Mouse (Mus musculus): ENCODE measurements around the gene March5. TPM values are rescaled to one million over a fixed set of nuclear protein-coding genes. Genes with fewer than 3 reads are reported as not detected.

March5 gene
- polyA plus RNA-seq, 1 experiment from 2014 or later: 175 TPM

DNA sequence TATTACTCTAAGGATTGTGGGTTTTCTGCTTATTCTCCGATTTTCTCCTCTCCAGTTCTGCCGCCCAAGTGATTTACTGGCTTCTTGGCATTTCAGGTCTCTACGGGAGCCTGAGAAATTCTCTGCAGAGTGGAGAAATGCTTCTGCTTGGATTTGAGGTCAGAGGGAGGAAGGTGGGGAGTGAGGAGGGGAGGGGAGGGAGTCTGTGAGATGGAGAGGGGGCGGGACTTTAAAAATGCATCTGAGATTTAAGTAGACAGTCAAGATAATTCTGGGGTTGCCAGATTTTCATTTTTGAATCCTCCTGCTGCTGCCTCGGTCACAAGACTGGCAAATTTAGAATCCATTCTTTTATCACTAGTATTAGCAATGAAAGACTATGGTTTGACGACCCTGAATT is 31.4 kb upstream of the March5 start:
- no peak overlapping the region for H3K4me3 ChIP-seq (ENCODE audit: low read depth, low read length)
- peaks cover 20% of the 10 kb centered on the region for H3K27me3 ChIP-seq (ENCODE audit: control insufficient read depth, insufficient read depth, low read length)
- WGBS: 10% methylated on average over 6 of the region's 6 CpGs
- H3K9ac ChIP-seq (replicated peaks; ENCODE audit: low read length): no peak overlapping the region
- DNase-seq (ENCODE audit: low spot score): no peak
- no peaks in the 10 kb centered on the region for H3K9me3 ChIP-seq (replicated peaks; ENCODE audit: control insufficient read depth, low read length)
- no peaks in the 10 kb centered on the region for H3K4me1 ChIP-seq (ENCODE audit: control insufficient read depth, insufficient read depth, low read length)
- no peak overlapping the region for H3K27ac ChIP-seq (replicated peaks; ENCODE audit: low read depth, low read length)
- no peak overlapping the region for H3K4me2 ChIP-seq (ENCODE audit: low read depth, low read length)
- no peaks in the 10 kb centered on the region for H3K36me3 ChIP-seq (replicated peaks; ENCODE audit: control insufficient read depth, insufficient read depth, low read depth, low read length)
- no peak for ATAC-seq (replicated peaks; ENCODE audit: insufficient number of reproducible peaks, low FRiP score, low TSS enrichment, low read depth)

GRCm38 (mm10) chr19:37176879-37177462 is 30.4 kb upstream of the March5 start:
- H3K4me2 ChIP-seq (ENCODE audit: low read depth, low read length): no peak overlapping the region

DNA sequence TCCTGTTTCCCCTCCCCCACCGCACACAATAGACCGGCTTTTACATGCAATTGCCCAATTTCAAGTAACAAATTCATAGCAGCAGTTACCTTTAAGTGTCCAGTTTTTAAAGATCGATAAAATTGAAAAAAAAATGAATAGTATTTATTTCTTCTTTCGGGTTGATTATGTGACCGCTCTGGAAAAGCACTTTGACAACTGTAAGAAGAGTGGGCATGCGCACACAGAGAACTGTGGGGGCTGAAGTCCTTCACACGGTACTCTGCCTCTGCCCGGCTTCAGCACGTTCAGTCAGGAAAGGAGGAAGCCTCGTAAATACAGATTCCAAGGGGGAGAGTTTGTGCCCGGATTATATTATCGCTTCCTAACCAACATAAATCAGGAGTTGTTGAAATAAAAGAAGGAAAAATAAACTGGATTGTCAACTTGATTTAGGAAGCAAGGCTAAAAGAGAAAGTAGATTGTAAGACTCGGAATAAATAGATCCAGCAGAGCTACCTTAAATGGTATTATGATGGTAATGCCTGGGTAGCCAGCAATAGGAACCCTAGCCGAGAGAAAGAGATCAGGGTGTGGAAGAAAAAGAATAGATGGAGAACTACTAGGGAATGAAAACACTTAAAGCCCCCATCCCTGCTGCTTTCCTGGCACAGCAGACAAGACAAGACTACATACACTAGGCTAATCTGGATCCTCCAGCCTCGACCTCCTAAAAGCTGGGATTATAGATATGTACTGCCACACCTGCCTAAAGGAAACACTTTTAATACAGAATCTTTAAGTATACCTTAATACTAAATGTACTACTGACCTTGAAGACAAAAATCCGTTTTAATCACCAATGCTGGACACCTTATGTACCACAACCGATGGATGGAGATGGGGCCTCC is 29.3 kb upstream of the March5 start:
- H3K27me3 ChIP-seq (ENCODE audit: control insufficient read depth, insufficient read depth, low read length): peaks cover 14% of the 10 kb centered on the region
- H3K4me1 ChIP-seq (ENCODE audit: control insufficient read depth, insufficient read depth, low read length): no peaks in the 10 kb centered on the region
- H3K36me3 ChIP-seq (replicated peaks; ENCODE audit: control insufficient read depth, insufficient read depth, low read depth, low read length): no peaks in the 10 kb centered on the region
- ATAC-seq (replicated peaks; ENCODE audit: insufficient number of reproducible peaks, low FRiP score, low TSS enrichment, low read depth) (0 out of 2 replicates have a peak, but pooled peaks have one; percentile 66), DNase-seq (ENCODE audit: low spot score) (peak; percentile 78)
- no peaks in the 10 kb centered on the region for H3K9me3 ChIP-seq (replicated peaks; ENCODE audit: control insufficient read depth, low read length)
- no peak overlapping the region for H3K9ac ChIP-seq (replicated peaks; ENCODE audit: low read length)
- 0 out of 2 replicates have a peak overlapping the region, but pooled peaks have one; percentile 15 for H3K4me3 ChIP-seq (ENCODE audit: low read depth, low read length)
- no peak overlapping the region for H3K27ac ChIP-seq (replicated peaks; ENCODE audit: low read depth, low read length)
- no peak overlapping the region; the same call in 1 of the 2 replicates for H3K4me2 ChIP-seq (ENCODE audit: low read depth, low read length)
- 16% methylated on average over 17 of the region's 17 CpGs for WGBS

More at GRCm38 (mm10) chr19:37176879-37177462, 30.4 kb upstream of the March5 start:
- Histone ChIP-seq H3K9me3 (replicated peaks; ENCODE audit: control insufficient read depth, low read length) (no peaks in the 10 kb centered on the region), H3K9ac (replicated peaks; ENCODE audit: low read length) (no peak overlapping the region), H3K27me3 (ENCODE audit: control insufficient read depth, insufficient read depth, low read length) (peaks cover 20% of the 10 kb centered on the region), H3K4me3 (ENCODE audit: low read depth, low read length) (no peak overlapping the region), H3K27ac (replicated peaks; ENCODE audit: low read depth, low read length) (no peak overlapping the region), H3K4me1 (ENCODE audit: control insufficient read depth, insufficient read depth, low read length) (no peaks in the 10 kb centered on the region), H3K36me3 (replicated peaks; ENCODE audit: control insufficient read depth, insufficient read depth, low read depth, low read length) (no peaks in the 10 kb centered on the region)
- 41% methylated on average over 4 of the region's 4 CpGs for WGBS
- DNase-seq (ENCODE audit: low spot score): no peak
- ATAC-seq (replicated peaks; ENCODE audit: insufficient number of reproducible peaks, low FRiP score, low TSS enrichment, low read depth): no peak

GRCm38 (mm10) chr19:37188366-37188948 is 18.9 kb upstream of the March5 start:
- Histone ChIP-seq H3K27me3 (ENCODE audit: control insufficient read depth, insufficient read depth, low read length) (no peaks in the 10 kb centered on the region), H3K27ac (replicated peaks; ENCODE audit: low read depth, low read length) (no peak overlapping the region), H3K9ac (replicated peaks; ENCODE audit: low read length) (no peak overlapping the region), H3K36me3 (replicated peaks; ENCODE audit: control insufficient read depth, insufficient read depth, low read depth, low read length) (no peaks in the 10 kb centered on the region), H3K4me3 (ENCODE audit: low read depth, low read length) (no peak overlapping the region), H3K4me2 (ENCODE audit: low read depth, low read length) (no peak overlapping the region), H3K9me3 (replicated peaks; ENCODE audit: control insufficient read depth, low read length) (no peaks in the 10 kb centered on the region), H3K4me1 (ENCODE audit: control insufficient read depth, insufficient read depth, low read length) (no peaks in the 10 kb centered on the region)
- ATAC-seq (replicated peaks; ENCODE audit: insufficient number of reproducible peaks, low FRiP score, low TSS enrichment, low read depth) (no peak), DNase-seq (ENCODE audit: low spot score) (no peak)
- WGBS: 82% methylated on average over 4 of the region's 4 CpGs

- ATAC-seq (replicated peaks; ENCODE audit: insufficient number of reproducible peaks, low FRiP score, low TSS enrichment, low read depth): no peak
Observed at GRCm38 (mm10) chr19:37192475-37193058, 14.8 kb upstream of the March5 start.

GRCm38 (mm10) chr19:37198165-37198880 is 9.0 kb upstream of the March5 start:
- H3K27ac ChIP-seq (replicated peaks; ENCODE audit: low read depth, low read length): no peak overlapping the region
- DNase-seq (ENCODE audit: low spot score): no peak
- H3K27me3 ChIP-seq (ENCODE audit: control insufficient read depth, insufficient read depth, low read length): no peaks in the 10 kb centered on the region
- WGBS: 89% methylated on average over 1 of the region's 1 CpGs
- H3K36me3 ChIP-seq (replicated peaks; ENCODE audit: control insufficient read depth, insufficient read depth, low read depth, low read length): no peaks in the 10 kb centered on the region
- H3K4me3 ChIP-seq (ENCODE audit: low read depth, low read length): no peak overlapping the region
- no peak overlapping the region for H3K4me2 ChIP-seq (ENCODE audit: low read depth, low read length)
- H3K9ac ChIP-seq (replicated peaks; ENCODE audit: low read length): no peak overlapping the region
- no peaks in the 10 kb centered on the region for H3K4me1 ChIP-seq (ENCODE audit: control insufficient read depth, insufficient read depth, low read length)
- no peak for ATAC-seq (replicated peaks; ENCODE audit: insufficient number of reproducible peaks, low FRiP score, low TSS enrichment, low read depth)
- H3K9me3 ChIP-seq (replicated peaks; ENCODE audit: control insufficient read depth, low read length): no peaks in the 10 kb centered on the region

More at GRCm38 (mm10) chr19:37192475-37193058, 14.8 kb upstream of the March5 start:
- Histone ChIP-seq H3K36me3 (replicated peaks; ENCODE audit: control insufficient read depth, insufficient read depth, low read depth, low read length) (no peaks in the 10 kb centered on the region), H3K27me3 (ENCODE audit: control insufficient read depth, insufficient read depth, low read length) (no peaks in the 10 kb centered on the region), H3K9me3 (replicated peaks; ENCODE audit: control insufficient read depth, low read length) (no peaks in the 10 kb centered on the region), H3K27ac (replicated peaks; ENCODE audit: low read depth, low read length) (no peak overlapping the region), H3K4me1 (ENCODE audit: control insufficient read depth, insufficient read depth, low read length) (no peaks in the 10 kb centered on the region), H3K9ac (replicated peaks; ENCODE audit: low read length) (no peak overlapping the region), H3K4me3 (ENCODE audit: low read depth, low read length) (no peak overlapping the region), H3K4me2 (ENCODE audit: low read depth, low read length) (no peak overlapping the region)
- DNase-seq (ENCODE audit: low spot score): no peak
- WGBS: 76% methylated on average over 5 of the region's 5 CpGs

- ATAC-seq (replicated peaks; ENCODE audit: insufficient number of reproducible peaks, low FRiP score, low TSS enrichment, low read depth) (no peak), DNase-seq (ENCODE audit: low spot score) (no peak)
- Histone ChIP-seq H3K4me3 (ENCODE audit: low read depth, low read length) (no peak overlapping the region), H3K36me3 (replicated peaks; ENCODE audit: control insufficient read depth, insufficient read depth, low read depth, low read length) (no peaks in the 10 kb centered on the region), H3K27ac (replicated peaks; ENCODE audit: low read depth, low read length) (no peak overlapping the region), H3K9ac (replicated peaks; ENCODE audit: low read length) (no peak overlapping the region), H3K4me1 (ENCODE audit: control insufficient read depth, insufficient read depth, low read length) (no peaks in the 10 kb centered on the region), H3K4me2 (ENCODE audit: low read depth, low read length) (no peak overlapping the region), H3K27me3 (ENCODE audit: control insufficient read depth, insufficient read depth, low read length) (no peaks in the 10 kb centered on the region), H3K9me3 (replicated peaks; ENCODE audit: control insufficient read depth, low read length) (no peaks in the 10 kb centered on the region)
- WGBS: 74% methylated on average over 2 of the region's 2 CpGs
Observed at GRCm38 (mm10) chr19:37199889-37200288, 7.5 kb upstream of the March5 start.
